Mouse (Mus musculus) embryonic facial prominence, embryonic 15.5 days (tissue): ENCODE results near the gene Egln2. TPM values are rescaled to one million over a fixed set of nuclear protein-coding genes. Genes with fewer than 3 reads are reported as not detected.
A peak's percentile ranks its signal among the peaks of the same experiment; 100 is the strongest.

Source experiments
- ATAC-seq: fragments of 200-750 bp; cut with Nextera tagmentation; 2 replicates; pipeline ENCODE4 v1.8.0; 2017; ENCODE audit warnings: low read depth, moderate TSS enrichment; ENCODE audit not compliant: insufficient number of reproducible peaks, low FRiP score, low TSS enrichment
- H3K27ac ChIP-seq: fragments of 300-500 bp; sonication (generic); replicated peaks from 2 replicates; pipeline ENCODE4 v1.5.1; 2015; ENCODE audit warnings: mild to moderate bottlenecking, inconsistent platforms
- H3K27me3 ChIP-seq: fragments of 300-500 bp; sonication (generic); 2 replicates; pipeline ENCODE4 v1.6.1; 2015; ENCODE audit warnings: inconsistent platforms
- H3K36me3 ChIP-seq: fragments of 300-500 bp; sonication (generic); 2 replicates; pipeline ENCODE4 v1.6.1; 2015; ENCODE audit warnings: mild to moderate bottlenecking, inconsistent platforms
- H3K4me1 ChIP-seq: fragments of 300-500 bp; sonication (generic); 2 replicates; pipeline ENCODE4 v1.6.1; 2015; ENCODE audit warnings: inconsistent platforms
- H3K4me2 ChIP-seq: fragments of 300-500 bp; sonication (generic); replicated peaks from 2 replicates; pipeline ENCODE4 v1.6.1; 2015; ENCODE audit warnings: mild to moderate bottlenecking, inconsistent platforms
- H3K4me3 ChIP-seq: fragments of 300-500 bp; sonication (generic); replicated peaks from 2 replicates; pipeline ENCODE4 v1.5.1; 2015; ENCODE audit warnings: mild to moderate bottlenecking, inconsistent platforms
- H3K9ac ChIP-seq: fragments of 300-500 bp; sonication (generic); 2 replicates; pipeline ENCODE4 v1.6.1; 2015; ENCODE audit warnings: inconsistent platforms
- H3K9me3 ChIP-seq: fragments of 300-500 bp; sonication (generic); replicated peaks from 2 replicates; pipeline ENCODE4 v1.6.1; 2016; ENCODE audit warnings: inconsistent platforms
- WGBS: fragments of 180-500 bp; shearing (Covaris S2); methylation state at CpG from one replicate; pipeline ENCODE4 v1.1.7; 2015; 5-methylcytosine and 5-hydroxymethylcytosine counted together
- polyA plus RNA-seq: library from polyadenylated mRNA; unstranded; fragments of >200 nt; fragmentation: Nextera tagmentation; extraction: Ambion mirVana; gene quantifications from 2 replicates; pipeline ENCODE4 v1.2.1, GENCODE M21; 2015

The Egln2 gene
- polyA plus RNA-seq, 1 experiment from 2014 or later = 83.0 TPM

DNA sequence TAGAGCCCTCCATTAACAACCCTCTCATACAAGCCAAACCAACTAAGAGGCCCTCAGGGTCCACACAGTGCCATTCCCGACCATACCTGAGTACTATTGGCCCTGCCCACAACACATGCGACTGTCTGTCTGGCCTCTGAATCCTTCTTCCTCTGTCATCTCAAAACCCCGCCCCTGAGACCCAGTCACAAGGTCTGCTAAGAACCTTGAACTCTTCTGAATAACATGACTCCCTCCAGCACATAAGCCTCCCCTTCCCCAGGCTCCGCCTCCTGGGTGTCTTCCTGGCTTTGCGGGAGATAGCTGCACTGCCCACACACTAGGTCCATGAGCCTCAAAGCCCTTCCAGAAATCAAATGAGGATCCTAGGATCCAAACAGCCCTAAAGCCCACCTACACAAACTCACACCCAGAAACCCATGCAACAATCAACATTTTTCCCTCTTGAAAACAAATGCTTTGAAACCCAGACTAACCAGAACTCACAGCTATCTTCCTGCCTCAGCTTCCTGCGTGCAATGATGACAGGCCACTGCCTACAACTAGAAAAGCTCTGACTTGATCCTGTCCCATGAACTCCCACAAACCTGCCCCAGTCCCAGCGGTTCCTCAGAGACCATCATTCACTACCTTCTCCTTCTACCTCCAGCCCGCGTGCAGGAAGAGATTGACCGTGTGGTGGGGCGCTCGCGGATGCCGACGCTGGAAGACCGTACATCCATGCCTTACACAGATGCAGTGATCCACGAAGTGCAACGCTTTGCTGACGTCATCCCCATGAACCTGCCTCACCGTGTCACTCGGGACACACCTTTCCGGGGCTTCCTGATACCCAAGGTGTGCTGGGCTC, 35.9 kb downstream of the Egln2 start:
- no peaks in the 10 kb centered on the region for H3K27me3 ChIP-seq
- H3K4me3 ChIP-seq = no peak overlapping the region
- H3K4me1 ChIP-seq = no peaks in the 10 kb centered on the region
- no peaks in the 10 kb centered on the region for H3K9me3 ChIP-seq
- H3K27ac ChIP-seq = no peak overlapping the region
- WGBS = 86% methylated on average over 22 of the region's 22 CpGs
- no peak overlapping the region for H3K9ac ChIP-seq
- no peaks in the 10 kb centered on the region for H3K36me3 ChIP-seq
- H3K4me2 ChIP-seq = no peak overlapping the region
- peak; percentile 40; the same call in 1 of the 2 replicates for ATAC-seq

- ATAC-seq = no peak
- no peaks in the 10 kb centered on the region for H3K4me1 ChIP-seq
- no peaks in the 10 kb centered on the region for H3K36me3 ChIP-seq
- 89% methylated on average over 12 of the region's 12 CpGs for WGBS
- no peaks in the 10 kb centered on the region for H3K9me3 ChIP-seq
- no peak overlapping the region for H3K4me2 ChIP-seq
- no peaks in the 10 kb centered on the region for H3K27me3 ChIP-seq
- H3K27ac ChIP-seq = no peak overlapping the region
- H3K9ac ChIP-seq = no peak overlapping the region
- H3K4me3 ChIP-seq = no peak overlapping the region
These were observed 36.8 kb downstream of the Egln2 start for GRCm38 (mm10) chr7:27129811-27130210.

DNA sequence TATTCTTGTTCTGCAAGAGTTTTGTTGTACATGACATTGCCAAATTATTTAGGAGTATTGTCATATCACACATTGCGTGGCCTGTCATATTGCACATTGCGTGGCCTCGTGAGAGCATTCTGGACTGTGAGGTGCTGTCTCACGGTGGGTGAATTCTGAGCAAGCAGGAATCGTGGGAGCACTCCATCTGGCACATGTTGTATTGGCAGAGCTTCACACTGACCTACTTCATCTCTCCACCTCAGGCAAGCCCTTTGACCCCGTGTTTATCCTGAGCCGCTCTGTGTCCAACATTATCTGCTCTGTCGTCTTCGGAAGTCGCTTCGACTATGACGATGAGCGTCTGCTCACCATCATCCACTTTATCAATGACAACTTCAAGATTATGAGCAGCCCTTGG, 37.7 kb downstream of the Egln2 start:
- no peak overlapping the region for H3K4me3 ChIP-seq
- H3K4me1 ChIP-seq = no peaks in the 10 kb centered on the region
- no peak overlapping the region for H3K9ac ChIP-seq
- H3K4me2 ChIP-seq = no peak overlapping the region
- no peak overlapping the region for H3K27ac ChIP-seq
- ATAC-seq = no peak
- no peaks in the 10 kb centered on the region for H3K27me3 ChIP-seq
- H3K36me3 ChIP-seq = no peaks in the 10 kb centered on the region
- no peaks in the 10 kb centered on the region for H3K9me3 ChIP-seq
- 90% methylated on average over 13 of the region's 13 CpGs for WGBS

- Histone ChIP-seq H3K9me3 (no peaks in the 10 kb centered on the region), H3K27me3 (no peaks in the 10 kb centered on the region), H3K4me2 (no peak overlapping the region), H3K4me3 (no peak overlapping the region), H3K9ac (no peak overlapping the region), H3K27ac (no peak overlapping the region), H3K4me1 (no peaks in the 10 kb centered on the region), H3K36me3 (no peaks in the 10 kb centered on the region)
- no peak for ATAC-seq
- 39% methylated on average over 3 of the region's 3 CpGs for WGBS
These were observed 38.4 kb downstream of the Egln2 start for GRCm38 (mm10) chr7:27128162-27128561.

- no peak overlapping the region for H3K4me2 ChIP-seq
- 82% methylated on average over 4 of the region's 4 CpGs for WGBS
- H3K27me3 ChIP-seq = no peaks in the 10 kb centered on the region
- no peaks in the 10 kb centered on the region for H3K4me1 ChIP-seq
- H3K36me3 ChIP-seq = no peaks in the 10 kb centered on the region
- H3K27ac ChIP-seq = no peak overlapping the region
- no peaks in the 10 kb centered on the region for H3K9me3 ChIP-seq
- no peak overlapping the region for H3K9ac ChIP-seq
- ATAC-seq = no peak
- no peak overlapping the region for H3K4me3 ChIP-seq
These were observed 41.6 kb downstream of the Egln2 start for GRCm38 (mm10) chr7:27124969-27125368.

- H3K4me1 ChIP-seq = no peaks in the 10 kb centered on the region
- ATAC-seq = no peak
- 77% methylated on average over 5 of the region's 5 CpGs for WGBS
These were observed 42.2 kb downstream of the Egln2 start for GRCm38 (mm10) chr7:27124305-27124832.

GRCm38 (mm10) chr7:27119676-27120075, 46.9 kb downstream of the Egln2 start, which contains the start of gene Cyp2f2:
Gene Cyp2f2 (plus strand): TSS chr7:27119909.
- no peak within 1 kb of the TSS for H3K9ac ChIP-seq
- no peaks in the 10 kb centered on the region for H3K9me3 ChIP-seq
- H3K27ac ChIP-seq = no peak within 1 kb of the TSS; the same call in 1 of the 2 replicates
- H3K4me3 ChIP-seq = no peak within 1 kb of the TSS
- H3K27me3 ChIP-seq = no peaks in the 10 kb centered on the region
- H3K36me3 ChIP-seq = no peaks in the 10 kb centered on the region
- H3K4me1 ChIP-seq = 0 out of 2 replicates have a peak, but pooled peaks cover 6% of the 10 kb centered on the region
- ATAC-seq = no peak
- no peak within 1 kb of the TSS for H3K4me2 ChIP-seq

More at GRCm38 (mm10) chr7:27124305-27124832, 42.2 kb downstream of the Egln2 start:
- Histone ChIP-seq H3K27me3 (no peaks in the 10 kb centered on the region), H3K4me3 (no peak overlapping the region), H3K27ac (no peak overlapping the region), H3K9ac (no peak overlapping the region), H3K36me3 (no peaks in the 10 kb centered on the region), H3K4me2 (no peak overlapping the region), H3K9me3 (no peaks in the 10 kb centered on the region)

- no peak overlapping the region for H3K4me2 ChIP-seq
- no peak overlapping the region for H3K4me3 ChIP-seq
- no peak overlapping the region; the same call in 1 of the 2 replicates for H3K27ac ChIP-seq
- 47% methylated on average over 4 of the region's 4 CpGs for WGBS
- H3K36me3 ChIP-seq = no peaks in the 10 kb centered on the region
- ATAC-seq = peak; percentile 82; the same call in 1 of the 2 replicates
- no peaks in the 10 kb centered on the region for H3K27me3 ChIP-seq
- 0 out of 2 replicates have a peak, but pooled peaks cover 6% of the 10 kb centered on the region for H3K4me1 ChIP-seq
- H3K9ac ChIP-seq = no peak overlapping the region
- no peaks in the 10 kb centered on the region for H3K9me3 ChIP-seq
These were observed 48.5 kb downstream of the Egln2 start for GRCm38 (mm10) chr7:27118033-27118511.

- no peaks in the 10 kb centered on the region for H3K36me3 ChIP-seq
These were observed 54.6 kb downstream of the Egln2 start for GRCm38 (mm10) chr7:27111987-27112386.

GRCm38 (mm10) chr7:27111038-27111437, 55.6 kb downstream of the Egln2 start:
- no peaks in the 10 kb centered on the region for H3K9me3 ChIP-seq
- H3K36me3 ChIP-seq = no peaks in the 10 kb centered on the region
- no peak overlapping the region for H3K9ac ChIP-seq
- H3K4me1 ChIP-seq = no peaks in the 10 kb centered on the region
- no peak for ATAC-seq
- H3K27ac ChIP-seq = no peak overlapping the region
- H3K4me2 ChIP-seq = no peak overlapping the region
- 82% methylated on average over 1 of the region's 1 CpGs for WGBS
- no peaks in the 10 kb centered on the region for H3K27me3 ChIP-seq
- no peak overlapping the region for H3K4me3 ChIP-seq

More at GRCm38 (mm10) chr7:27111987-27112386, 54.6 kb downstream of the Egln2 start:
- no peak overlapping the region for H3K9ac ChIP-seq
- no peaks in the 10 kb centered on the region for H3K9me3 ChIP-seq
- H3K27ac ChIP-seq = no peak overlapping the region
- no peaks in the 10 kb centered on the region for H3K4me1 ChIP-seq
- WGBS = 70% methylated on average over 3 of the region's 3 CpGs
- no peak for ATAC-seq
- H3K4me3 ChIP-seq = no peak overlapping the region
- H3K27me3 ChIP-seq = no peaks in the 10 kb centered on the region
- H3K4me2 ChIP-seq = no peak overlapping the region

DNA sequence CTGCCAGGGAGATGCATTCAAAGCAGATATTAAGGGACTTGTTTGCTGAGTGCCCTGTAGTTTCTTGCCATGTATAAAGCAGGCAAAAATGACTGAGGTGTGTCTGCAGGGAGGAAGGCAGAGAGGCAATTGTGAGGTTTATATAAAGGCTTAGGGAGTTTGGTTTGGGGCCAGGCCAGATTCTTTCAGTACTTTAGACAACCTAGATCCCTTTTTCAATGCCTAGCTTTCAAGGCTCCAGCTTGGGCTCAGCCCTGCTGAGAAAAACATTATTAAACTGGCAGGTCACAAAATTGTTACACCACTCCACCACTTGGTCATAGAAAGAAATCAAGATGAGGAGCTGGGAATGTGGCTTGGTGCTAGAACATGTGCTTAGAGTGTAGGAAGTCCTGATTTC, 56.3 kb downstream of the Egln2 start:
- Histone ChIP-seq H3K27me3 (no peaks in the 10 kb centered on the region), H3K27ac (no peak overlapping the region), H3K9me3 (no peaks in the 10 kb centered on the region), H3K4me1 (no peaks in the 10 kb centered on the region), H3K4me2 (no peak overlapping the region), H3K4me3 (no peak overlapping the region), H3K9ac (no peak overlapping the region), H3K36me3 (no peaks in the 10 kb centered on the region)
- no peak for ATAC-seq
